Mouse (Mus musculus): ENCODE results near the gene Pter. TPM values are rescaled to one million over a fixed set of nuclear protein-coding genes. Genes with fewer than 3 reads are reported as not detected.
A peak's percentile ranks its signal among the peaks of the same experiment; 100 is the strongest.

Gene Pter
- polyA plus RNA-seq, 1 experiment, result 3.9 TPM

GRCm38 (mm10) chr2:13011472-13011871, 87.6 kb downstream of the Pter start, which contains the start of gene C1ql3:
Gene C1ql3 (minus strand): TSS chr2:13011806.
- H3K79me2 ChIP-seq (ENCODE audit: control insufficient read depth, insufficient read depth), result no peaks in the 10 kb centered on the region
- no peak within 1 kb of the TSS for H3K4me3 ChIP-seq

GRCm38 (mm10) chr2:13011973-13012372, 88.1 kb downstream of the Pter start:
- TF ChIP-seq MYOG (IDR thresholded peaks at IDR 0.05; ENCODE audit: control insufficient read depth in 1 of 3, insufficient read depth in 1 of 3, insufficient read length in 2 of 3, low read depth in 2 of 3), result no peak
- TF ChIP-seq SRF (IDR thresholded peaks at IDR 0.05; ENCODE audit: control insufficient read depth, insufficient read length, low read depth), result no peak
- TF ChIP-seq USF1 (IDR thresholded peaks at IDR 0.05; ENCODE audit: low read depth), result no peak
- no peak for TF ChIP-seq REST (IDR thresholded peaks at IDR 0.05; ENCODE audit: insufficient read depth, insufficient read length)
- no peak for TF ChIP-seq POLR2AphosphoS2 (IDR thresholded peaks at IDR 0.05; ENCODE audit: insufficient read length, low read depth)
- TF ChIP-seq POLR2A (IDR thresholded peaks at IDR 0.05; ENCODE audit: insufficient read length, low read depth), result no peak
- no peaks in the 10 kb centered on the region for H3K36me3 ChIP-seq (ENCODE audit: control insufficient read depth, insufficient read depth)
- H3K4me2 ChIP-seq (ENCODE audit: low read depth), result no peak overlapping the region
- H3ac ChIP-seq (ENCODE audit: control insufficient read depth, insufficient read length), result no peak overlapping the region
- H3K4me3 ChIP-seq, result no peak overlapping the region
- H3K79me2 ChIP-seq (ENCODE audit: control insufficient read depth, insufficient read depth), result no peaks in the 10 kb centered on the region
- H3K27me3 ChIP-seq (ENCODE audit: control insufficient read depth, insufficient read depth, insufficient read length), result peaks cover 21% of the 10 kb centered on the region

More at GRCm38 (mm10) chr2:13011472-13011871, 87.6 kb downstream of the Pter start, which contains the start of gene C1ql3:
- TF ChIP-seq TCF12 (IDR thresholded peaks at IDR 0.05; ENCODE audit: insufficient read depth, poor library complexity, severe bottlenecking) (no peak), CEBPB (IDR thresholded peaks at IDR 0.05; ENCODE audit: insufficient read depth, poor library complexity, severe bottlenecking) (no peak), SRF (IDR thresholded peaks at IDR 0.05; ENCODE audit: control insufficient read depth, insufficient read length, low read depth) (no peak), MYOG (IDR thresholded peaks at IDR 0.05; ENCODE audit: control insufficient read depth in 1 of 3, insufficient read depth in 1 of 3, insufficient read length in 2 of 3, low read depth in 2 of 3) (no peak), POLR2A (IDR thresholded peaks at IDR 0.05; ENCODE audit: insufficient read length, low read depth) (no peak), TCF3 (IDR thresholded peaks at IDR 0.05; ENCODE audit: insufficient read length, low read depth) (no peak)
- peak within 1 kb of the TSS; percentile 22 for H3ac ChIP-seq (ENCODE audit: control insufficient read depth, insufficient read length)
- H3K36me3 ChIP-seq (ENCODE audit: control insufficient read depth, insufficient read depth), result no peaks in the 10 kb centered on the region
- H3K4me2 ChIP-seq (ENCODE audit: low read depth), result peak within 1 kb of the TSS; percentile 70
- H3K27me3 ChIP-seq (ENCODE audit: control insufficient read depth, insufficient read depth, insufficient read length), result peaks cover 21% of the 10 kb centered on the region

GRCm38 (mm10) chr2:13018382-13018781, 94.5 kb downstream of the Pter start:
- Histone ChIP-seq H3K36me3 (ENCODE audit: control insufficient read depth, insufficient read depth) (no peaks in the 10 kb centered on the region), H3K4me2 (ENCODE audit: low read depth) (no peak overlapping the region), H3K4me3 (no peak overlapping the region), H3K79me2 (ENCODE audit: control insufficient read depth, insufficient read depth) (no peaks in the 10 kb centered on the region), H3ac (ENCODE audit: control insufficient read depth, insufficient read length) (no peak overlapping the region), H3K27me3 (ENCODE audit: control insufficient read depth, insufficient read depth, insufficient read length) (no peaks in the 10 kb centered on the region)
- no peak for TF ChIP-seq TCF3 (IDR thresholded peaks at IDR 0.05; ENCODE audit: insufficient read length, low read depth)
- TF ChIP-seq USF1 (IDR thresholded peaks at IDR 0.05; ENCODE audit: low read depth), result no peak
- no peak for TF ChIP-seq SRF (IDR thresholded peaks at IDR 0.05; ENCODE audit: control insufficient read depth, insufficient read length, low read depth)
- no peak for TF ChIP-seq TCF12 (IDR thresholded peaks at IDR 0.05; ENCODE audit: insufficient read depth, poor library complexity, severe bottlenecking)
- TF ChIP-seq POLR2AphosphoS2 (IDR thresholded peaks at IDR 0.05; ENCODE audit: insufficient read length, low read depth), result no peak
- TF ChIP-seq E2F4 (IDR thresholded peaks at IDR 0.05; ENCODE audit: insufficient read depth), result no peak
- TF ChIP-seq CEBPB (IDR thresholded peaks at IDR 0.05; ENCODE audit: insufficient read depth, poor library complexity, severe bottlenecking), result no peak
- no peak for TF ChIP-seq MYOD1 (IDR thresholded peaks at IDR 0.05; ENCODE audit: control insufficient read depth in 1 of 3, insufficient read length in 2 of 3, low read depth in 2 of 3)
- no peak for TF ChIP-seq POLR2A (IDR thresholded peaks at IDR 0.05; ENCODE audit: insufficient read length, low read depth)
- no peak for TF ChIP-seq MYOG (IDR thresholded peaks at IDR 0.05; ENCODE audit: control insufficient read depth in 1 of 3, insufficient read depth in 1 of 3, insufficient read length in 2 of 3, low read depth in 2 of 3)
- TF ChIP-seq MAX (IDR thresholded peaks at IDR 0.05; ENCODE audit: low read depth), result no peak
- TF ChIP-seq REST (IDR thresholded peaks at IDR 0.05; ENCODE audit: insufficient read depth, insufficient read length), result no peak

GRCm38 (mm10) chr2:13018861-13019260, 95.0 kb downstream of the Pter start:
- Histone ChIP-seq H3K4me2 (ENCODE audit: low read depth) (no peak overlapping the region), H3ac (ENCODE audit: control insufficient read depth, insufficient read length) (no peak overlapping the region), H3K27me3 (ENCODE audit: control insufficient read depth, insufficient read depth, insufficient read length) (no peaks in the 10 kb centered on the region), H3K79me2 (ENCODE audit: control insufficient read depth, insufficient read depth) (no peaks in the 10 kb centered on the region), H3K4me3 (no peak overlapping the region), H3K36me3 (ENCODE audit: control insufficient read depth, insufficient read depth) (no peaks in the 10 kb centered on the region)
- TF ChIP-seq CEBPB (IDR thresholded peaks at IDR 0.05; ENCODE audit: insufficient read depth, poor library complexity, severe bottlenecking) (no peak), TCF3 (IDR thresholded peaks at IDR 0.05; ENCODE audit: insufficient read length, low read depth) (no peak), E2F4 (IDR thresholded peaks at IDR 0.05; ENCODE audit: insufficient read depth) (no peak)

GRCm38 (mm10) chr2:13038772-13039171, 114.9 kb downstream of the Pter start:
- H3K36me3 ChIP-seq (ENCODE audit: control insufficient read depth, insufficient read depth), result no peaks in the 10 kb centered on the region
- H3K4me3 ChIP-seq, result no peak overlapping the region
- H3K79me2 ChIP-seq (ENCODE audit: control insufficient read depth, insufficient read depth), result no peaks in the 10 kb centered on the region
- no peak overlapping the region for H3ac ChIP-seq (ENCODE audit: control insufficient read depth, insufficient read length)
- TF ChIP-seq REST (IDR thresholded peaks at IDR 0.05; ENCODE audit: insufficient read depth, insufficient read length) (no peak), TCF3 (IDR thresholded peaks at IDR 0.05; ENCODE audit: insufficient read length, low read depth) (no peak), MYOD1 (IDR thresholded peaks at IDR 0.05; ENCODE audit: control insufficient read depth in 1 of 3, insufficient read length in 2 of 3, low read depth in 2 of 3) (no peak), POLR2AphosphoS2 (IDR thresholded peaks at IDR 0.05; ENCODE audit: insufficient read length, low read depth) (no peak), USF1 (IDR thresholded peaks at IDR 0.05; ENCODE audit: low read depth) (no peak), POLR2A (IDR thresholded peaks at IDR 0.05; ENCODE audit: insufficient read length, low read depth) (no peak)
- H3K4me2 ChIP-seq (ENCODE audit: low read depth), result no peak overlapping the region
- H3K27me3 ChIP-seq (ENCODE audit: control insufficient read depth, insufficient read depth, insufficient read length), result no peaks in the 10 kb centered on the region

Data from myocyte (in vitro differentiated cells).